Mouse (Mus musculus) cortical plate, adult 2 months (tissue): ENCODE measurements around the gene Pnpla6.

Experiments used
- CTCF ChIP-seq: fragments of 200-500 bp; IDR thresholded peaks from 2 replicates; pipeline ENCODE4 v1.5.1; 2011; ENCODE audit warnings: mild to moderate bottlenecking, control low read depth, low read length; ENCODE audit not compliant: insufficient read depth; ENCODE audit errors: extremely low read depth
- POLR2A ChIP-seq: fragments of 200-500 bp; IDR thresholded peaks from 2 replicates; pipeline ENCODE4 v1.6.1; 2011; ENCODE audit warnings: mild to moderate bottlenecking, low read length, control low read depth; ENCODE audit not compliant: insufficient read depth; ENCODE audit errors: extremely low read depth

- TF ChIP-seq CTCF (no peak), POLR2A (no peak)
Observed at GRCm38 (mm10) chr8:3475715-3476429, 39.3 kb upstream of the Pnpla6 start.
